Mouse (Mus musculus) cerebellum, postnatal 14 days (tissue): ENCODE measurements at regions not wholly inside any gene's neighbourhood (a gene's known extent, or its start where the extent isn't known, plus 50 kb on each side); places are given as distances from the start of the nearest gene placed in this dataset.

Experiments
- DNase-seq, 2 experiments: peaks; one replicate each; pipeline ENCODE4 v3.0.0; 2021; ENCODE audit warnings: mixed read lengths in 2 of 2

DNA sequence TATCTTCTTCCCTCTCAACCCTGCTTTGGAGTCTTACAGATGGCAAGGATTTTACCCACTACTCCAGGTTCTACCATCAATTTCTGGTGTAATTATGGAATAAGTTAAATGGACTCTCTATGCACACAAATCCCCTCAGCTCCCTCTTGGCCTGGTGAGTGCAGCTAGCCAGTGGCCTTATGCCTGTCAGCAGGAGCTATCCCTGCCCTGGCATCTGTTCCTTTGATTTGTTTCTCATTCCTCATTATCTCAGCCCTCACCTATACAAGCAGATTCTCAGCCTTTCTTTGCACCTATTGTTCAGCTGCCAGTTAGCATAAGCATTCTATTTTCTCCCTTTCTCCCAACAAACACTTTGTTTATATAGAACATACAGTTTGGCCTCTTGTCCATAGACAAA, 150.3 kb downstream of the Rnf152 start:
- peak in 1 of 2 experiments; percentile 24 for DNase-seq

DNA sequence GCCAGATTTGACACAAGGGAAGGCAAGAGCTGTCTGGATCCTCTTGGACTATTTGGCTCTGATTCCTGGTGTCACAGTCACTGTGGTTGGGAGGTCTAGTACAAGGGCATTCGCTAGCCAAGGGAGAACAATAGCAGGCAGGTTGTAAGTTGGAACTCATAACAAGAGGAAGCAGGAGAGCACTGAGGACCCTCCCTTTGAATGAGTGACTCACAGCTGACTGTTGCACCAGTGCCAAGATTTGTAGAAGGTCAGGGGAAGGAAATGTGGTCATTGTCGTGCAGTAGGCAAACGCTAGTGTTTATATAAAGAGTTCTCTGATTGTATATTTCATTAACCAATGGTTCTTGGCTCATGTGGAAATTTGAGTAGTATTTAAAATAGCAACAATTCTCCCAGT, 157.2 kb downstream of the Rnf152 start:
- DNase-seq = no peak

DNA sequence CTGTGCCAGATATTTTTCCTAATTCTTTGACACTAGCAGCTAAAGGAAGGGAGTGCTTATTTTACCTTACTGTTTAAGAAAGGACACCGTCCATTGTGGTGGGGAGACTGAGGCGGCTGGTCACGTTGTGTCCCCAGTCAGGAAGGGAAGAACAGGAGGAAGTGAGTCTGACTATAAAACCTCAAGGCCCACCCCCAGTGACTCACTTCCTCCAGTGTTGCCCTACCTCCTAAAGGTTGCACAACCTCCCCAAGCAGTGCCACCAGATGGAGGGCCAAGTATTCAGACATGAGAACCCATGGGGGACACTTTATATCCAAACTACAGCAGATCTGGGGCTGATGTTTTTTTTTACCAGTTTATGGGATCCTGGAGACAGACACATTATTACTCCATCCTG, 165.4 kb downstream of the Rnf152 start:
- DNase-seq = no peak

DNA sequence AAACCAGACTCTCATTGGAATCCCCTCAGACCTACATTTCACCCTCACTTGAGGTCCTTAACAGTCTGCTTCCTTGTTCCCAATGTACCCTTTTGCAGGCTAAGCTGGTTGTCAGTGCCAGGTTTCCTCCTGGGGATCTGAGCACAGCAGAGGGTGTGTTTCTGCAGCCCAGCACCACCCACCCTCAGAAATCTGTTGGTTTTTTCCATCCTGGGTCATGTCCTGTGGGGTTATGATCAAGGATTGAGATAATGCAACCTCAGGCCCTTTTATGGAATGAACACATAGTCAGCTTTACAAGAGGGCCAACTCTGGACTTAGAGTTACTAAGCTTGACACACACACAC, 167.6 kb downstream of the Rnf152 start:
- DNase-seq = no peak

DNA sequence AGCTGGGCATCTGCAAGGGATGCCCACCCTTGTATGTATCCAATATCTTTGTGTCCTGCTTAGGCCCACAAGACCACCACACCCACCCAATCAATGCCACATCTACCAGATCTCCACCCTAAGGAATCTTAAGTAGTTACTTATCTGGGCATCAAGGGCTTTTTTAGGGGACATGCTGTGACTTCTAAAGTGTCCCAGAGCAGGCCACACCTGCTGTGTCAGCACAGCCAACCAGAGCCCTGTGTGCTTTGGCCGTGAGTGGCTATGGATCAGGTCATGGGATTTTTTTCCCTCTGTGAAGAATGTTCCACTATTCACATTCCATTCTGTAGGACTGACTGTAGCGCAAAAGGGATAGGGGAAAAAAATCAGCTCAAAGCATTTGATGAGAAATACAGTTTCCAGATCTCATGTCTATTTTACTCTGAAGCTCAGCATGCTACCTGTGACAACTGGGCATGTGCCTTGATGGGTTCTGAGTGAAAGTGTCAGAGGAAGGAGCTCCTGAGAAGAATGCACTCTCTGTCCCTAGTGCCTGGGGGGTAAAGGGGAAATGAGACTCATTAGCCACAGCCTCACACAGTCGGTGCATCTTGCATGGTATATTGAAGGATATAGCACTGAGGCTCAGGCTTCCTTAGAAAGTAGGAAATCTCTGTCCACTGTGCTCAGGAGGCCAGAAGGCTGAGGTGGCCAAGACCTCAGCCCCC, 168.1 kb downstream of the Rnf152 start:
- no peak for DNase-seq

DNA sequence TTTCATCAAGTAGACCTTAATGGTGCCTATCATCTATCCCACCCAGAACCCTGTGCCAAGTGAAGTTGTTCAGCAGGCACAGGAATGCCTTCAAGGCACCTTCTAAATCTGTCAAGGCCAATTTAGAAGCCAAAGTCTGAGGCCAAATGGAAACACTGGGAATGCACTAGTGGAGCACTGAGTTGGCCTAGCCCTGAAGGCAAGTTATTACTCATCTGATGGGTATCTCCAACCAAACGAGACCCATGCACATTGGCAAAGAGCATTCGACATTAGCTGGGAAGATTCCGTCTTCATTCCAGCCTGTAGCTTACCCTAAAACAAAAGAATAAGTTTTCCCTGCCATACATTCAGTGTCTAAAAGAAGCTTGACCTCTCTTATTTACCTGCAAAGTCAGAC, 172.0 kb downstream of the Rnf152 start:
- no peak for DNase-seq

DNA sequence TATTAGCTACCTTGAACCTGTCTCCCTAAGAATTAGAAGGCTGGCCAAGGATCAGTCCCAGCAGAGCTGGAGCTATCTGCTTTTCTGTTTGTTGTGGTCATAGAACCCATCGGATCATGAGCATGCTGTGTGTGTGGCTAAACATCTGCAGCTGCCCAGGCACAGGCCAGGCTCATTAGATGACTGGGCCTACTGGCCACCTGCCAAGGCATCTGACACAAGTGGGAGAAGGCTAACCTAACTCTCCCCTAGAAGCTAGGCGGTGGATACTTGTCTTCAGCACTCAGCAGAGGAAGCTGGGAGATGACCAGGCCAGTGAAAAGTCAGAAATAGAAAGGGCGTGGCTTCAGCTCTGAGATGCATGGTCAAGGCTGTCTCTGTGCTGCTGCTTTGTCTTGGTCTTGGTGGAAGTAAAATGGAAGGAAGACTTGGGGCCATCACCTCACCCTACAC, 177.1 kb downstream of the Rnf152 start:
- peak; percentile 6 to 29 for DNase-seq

DNA sequence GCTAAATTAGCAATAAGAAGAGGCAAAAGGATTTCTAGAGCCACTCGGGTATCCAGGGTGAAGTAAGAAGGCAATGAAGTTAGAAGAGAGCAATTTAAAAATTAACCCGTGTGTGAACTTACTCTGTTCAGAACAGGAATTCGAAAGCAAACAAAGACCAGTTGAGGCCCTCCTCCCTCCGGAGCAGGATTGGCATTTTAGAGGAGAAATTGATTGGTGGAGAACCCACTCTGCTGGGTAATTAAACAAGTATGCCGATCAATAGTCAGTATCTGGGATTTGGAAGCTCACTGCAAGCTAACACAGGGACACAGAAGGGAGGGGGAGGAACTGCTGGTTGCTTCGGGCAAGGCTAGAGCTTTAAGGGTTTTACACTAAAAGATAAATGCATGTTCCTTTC, 177.7 kb downstream of the Rnf152 start:
- DNase-seq = no peak

DNA sequence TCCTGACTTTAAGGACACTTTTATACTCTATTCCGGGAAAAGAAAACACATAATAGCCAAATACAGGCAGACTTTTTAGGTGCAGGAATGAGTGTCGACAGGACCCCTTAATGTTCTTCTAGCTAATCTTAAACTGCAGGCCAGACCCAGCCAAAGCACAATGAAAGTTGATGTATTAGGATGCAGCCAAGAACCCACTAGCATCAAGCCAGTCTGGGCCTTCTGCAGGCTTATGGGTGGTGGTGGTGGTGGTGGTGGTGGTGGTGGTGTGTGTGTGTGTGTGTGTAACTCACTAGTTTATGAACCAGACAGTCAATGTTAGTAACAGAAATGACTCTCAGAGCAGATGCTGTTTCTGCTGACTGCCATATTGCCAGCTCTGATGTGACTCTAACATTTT, 178.6 kb downstream of the Rnf152 start:
- no peak for DNase-seq

DNA sequence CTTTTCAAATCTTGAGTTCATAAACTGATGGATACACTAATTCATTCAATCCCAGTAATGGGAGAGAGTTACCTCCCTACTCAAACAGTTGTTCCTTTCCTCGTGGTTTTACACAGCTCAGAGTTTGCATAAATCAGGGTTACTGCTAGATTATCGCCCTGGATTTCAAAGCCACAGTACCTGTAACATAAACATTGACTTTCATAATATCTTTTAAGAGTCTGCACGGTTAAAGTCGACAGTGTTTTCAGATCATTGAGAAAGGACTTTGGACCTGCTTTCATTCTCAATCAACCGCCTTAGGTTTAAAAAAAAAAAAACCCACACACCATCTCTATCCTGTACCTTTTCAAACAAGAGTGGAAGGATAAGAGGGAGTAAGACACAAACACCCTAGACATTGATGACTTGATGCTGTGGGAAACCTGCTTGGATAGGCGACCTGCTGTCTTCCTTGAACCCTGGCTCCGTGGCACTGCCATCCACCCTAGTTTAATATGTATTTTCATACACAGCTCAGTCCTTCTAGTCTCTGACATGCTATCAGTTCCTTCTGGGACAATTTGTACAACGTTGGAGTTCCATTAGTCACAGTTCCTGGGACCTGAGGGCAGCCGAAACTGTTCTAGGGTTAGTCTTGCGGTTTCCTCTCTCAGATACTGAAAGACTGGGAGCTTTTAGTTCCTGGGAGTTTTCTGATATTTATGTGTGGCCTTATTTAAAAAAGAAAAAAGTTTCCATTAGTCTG, 179.3 kb downstream of the Rnf152 start:
- no peak for DNase-seq

DNA sequence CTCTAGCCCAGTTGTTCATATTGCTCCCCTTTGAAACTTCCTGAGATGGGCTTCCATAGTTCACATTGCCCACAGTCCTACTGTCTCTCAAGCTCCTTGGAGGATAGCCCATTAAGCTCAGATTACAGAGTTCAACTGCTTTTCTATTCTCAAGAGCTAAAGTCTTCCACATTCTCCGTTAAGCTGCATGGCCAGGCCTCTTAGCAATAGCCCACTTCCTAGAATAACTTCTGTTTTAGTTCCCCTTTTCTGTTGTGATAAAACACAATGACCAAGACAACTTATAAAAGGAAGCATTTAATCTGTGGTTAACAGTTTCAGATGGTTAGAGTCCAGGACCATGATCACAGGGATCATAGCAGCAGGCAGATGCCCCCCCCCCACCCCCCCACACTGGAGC, 185.5 kb downstream of the Rnf152 start:
- no peak for DNase-seq

DNA sequence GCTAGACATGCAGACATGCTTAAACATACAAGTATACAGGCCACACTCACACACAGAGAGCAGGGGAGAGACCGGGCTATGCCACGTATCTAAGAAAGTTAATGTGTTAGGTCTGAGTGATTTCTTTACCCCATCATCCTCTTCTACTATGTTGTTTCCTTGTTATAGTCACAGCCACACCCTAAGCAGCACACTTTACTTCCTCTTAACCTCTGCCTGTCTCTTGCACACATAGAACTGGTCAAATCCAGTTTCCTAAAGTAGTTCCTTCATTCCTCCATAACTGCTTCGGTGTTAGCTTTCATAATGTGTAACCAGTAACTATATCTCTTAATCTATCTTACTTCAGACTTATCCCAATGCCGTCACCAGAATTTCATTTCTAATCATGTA, 186.4 kb downstream of the Rnf152 start:
- no peak for DNase-seq

DNA sequence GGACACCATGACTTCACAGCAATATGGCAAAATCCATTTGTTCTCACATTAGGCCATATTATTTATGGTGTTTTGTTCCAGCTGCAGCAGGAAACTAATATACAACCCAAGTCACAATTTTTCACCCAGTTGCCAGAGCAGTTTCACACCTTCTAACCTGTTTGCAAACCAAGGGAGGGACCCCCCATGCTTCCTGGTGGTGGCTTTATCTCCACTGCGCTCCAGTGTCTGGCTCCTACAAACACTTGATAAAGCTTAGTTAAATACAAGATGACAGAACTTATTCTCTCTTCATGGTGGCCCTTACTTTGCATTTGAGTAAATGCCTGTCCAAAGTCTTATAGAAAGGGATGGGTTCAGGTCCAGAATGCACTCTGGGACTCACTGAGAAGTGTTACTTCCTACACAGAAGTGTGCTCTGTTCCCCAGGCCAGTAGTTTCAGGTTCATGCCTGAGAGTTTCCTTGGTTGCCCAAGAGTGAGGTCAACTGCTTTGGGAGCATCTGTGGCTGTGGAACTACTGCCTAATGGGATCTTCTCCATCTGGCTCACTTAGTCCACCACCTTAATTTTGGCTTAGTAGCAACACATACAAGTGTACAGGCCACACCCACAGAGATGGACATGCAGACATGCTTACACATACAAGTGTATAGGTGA, 186.9 kb downstream of the Rnf152 start:
- no peak for DNase-seq

DNA sequence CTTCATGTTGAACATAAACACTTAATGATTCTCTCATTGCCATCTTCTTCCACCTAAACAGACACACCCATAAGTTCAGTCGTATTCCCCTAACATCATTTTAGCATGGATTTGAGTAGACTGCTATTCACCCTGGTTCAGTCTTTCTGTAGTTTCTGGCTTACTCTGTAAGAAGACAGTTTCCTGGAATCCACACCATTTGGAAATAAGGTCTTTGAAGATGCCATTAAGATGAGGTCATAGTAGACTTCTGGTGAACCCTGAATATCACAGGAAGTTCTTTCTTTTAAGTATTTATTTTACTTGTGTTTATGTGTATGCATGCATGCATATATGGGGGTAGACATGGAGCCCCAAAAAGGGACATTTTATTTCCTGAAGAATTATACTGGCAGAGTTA, 187.7 kb downstream of the Rnf152 start:
- DNase-seq = no peak

DNA sequence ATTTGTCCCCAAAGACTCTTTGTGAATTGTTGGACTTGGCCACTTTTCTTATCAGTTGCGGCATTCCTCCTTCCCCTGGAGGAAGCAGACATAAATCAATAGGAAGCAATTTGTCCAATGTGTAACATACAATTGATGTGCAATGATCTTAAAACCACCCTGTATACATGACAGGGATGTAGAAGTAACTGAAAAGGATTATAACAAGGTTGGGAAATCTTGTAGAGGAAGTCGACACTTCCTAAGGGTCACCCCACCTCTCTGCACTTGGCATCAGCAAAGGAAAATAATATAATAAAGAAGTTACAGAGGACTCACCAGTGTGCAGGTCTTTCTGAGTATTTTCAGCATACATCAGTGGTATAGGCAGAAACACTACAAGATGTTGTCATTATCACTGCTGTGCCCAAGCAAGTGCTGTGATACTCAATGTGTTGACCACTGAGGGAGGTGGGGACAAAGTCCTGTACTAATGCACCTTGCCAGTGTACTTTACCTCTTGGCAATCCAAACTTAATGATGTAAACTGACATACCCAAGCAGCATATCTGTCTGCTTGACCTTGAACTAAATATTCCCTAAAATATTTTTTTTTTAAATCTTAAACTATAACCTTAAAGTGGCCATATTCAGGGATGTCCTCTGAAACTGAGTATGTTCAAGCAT, 198.9 kb downstream of the Rnf152 start:
- DNase-seq = no peak

DNA sequence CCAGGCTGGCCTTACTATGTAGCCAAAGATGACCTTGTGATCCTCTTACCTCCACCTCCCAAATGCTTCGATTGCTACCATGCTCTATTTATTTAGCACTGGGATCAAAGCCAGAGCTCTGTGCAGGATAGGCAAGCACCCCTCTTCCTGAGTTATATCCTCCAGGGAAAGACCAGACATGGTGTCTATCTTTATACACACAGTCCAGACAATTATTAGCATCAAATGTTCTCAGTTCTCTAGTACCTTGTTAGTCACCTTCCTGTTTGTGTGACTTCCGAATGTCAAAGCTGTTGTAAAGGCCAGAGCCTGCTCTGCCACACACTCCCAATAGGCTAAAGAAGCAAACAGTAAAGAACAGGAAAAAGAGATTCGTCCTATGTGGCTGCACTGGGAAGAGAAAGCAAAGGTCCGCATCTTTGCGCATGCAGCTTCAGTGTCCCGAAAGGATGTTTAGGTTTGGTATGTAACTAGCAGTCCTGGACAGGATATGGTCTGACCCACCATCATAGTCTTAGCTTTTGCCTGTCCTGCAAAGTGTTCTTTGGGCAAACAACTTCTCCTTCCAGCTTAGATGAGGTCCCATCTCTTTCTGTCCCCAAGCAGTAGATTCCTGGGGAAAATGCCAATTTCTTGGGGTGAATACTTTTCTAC, 204.2 kb downstream of the Rnf152 start:
- no peak for DNase-seq

DNA sequence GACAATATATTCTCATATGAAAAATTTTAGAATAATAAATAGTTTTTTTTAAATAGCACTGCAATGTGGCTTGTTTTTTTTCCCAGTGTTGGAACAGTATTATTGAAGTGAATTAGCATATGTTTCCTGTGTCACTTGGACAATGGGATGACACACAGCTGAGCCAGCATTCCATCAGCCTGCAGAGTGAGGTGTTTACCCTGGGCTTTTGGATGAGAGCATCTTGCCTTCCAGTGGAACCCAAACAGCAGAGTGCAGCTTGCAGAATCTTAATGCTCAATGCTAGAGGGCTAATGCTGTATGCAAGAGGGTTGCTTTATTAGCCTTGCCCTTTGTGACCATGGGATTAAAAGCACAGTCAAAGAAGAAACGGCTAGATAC, 205.1 kb downstream of the Rnf152 start:
- DNase-seq = no peak

DNA sequence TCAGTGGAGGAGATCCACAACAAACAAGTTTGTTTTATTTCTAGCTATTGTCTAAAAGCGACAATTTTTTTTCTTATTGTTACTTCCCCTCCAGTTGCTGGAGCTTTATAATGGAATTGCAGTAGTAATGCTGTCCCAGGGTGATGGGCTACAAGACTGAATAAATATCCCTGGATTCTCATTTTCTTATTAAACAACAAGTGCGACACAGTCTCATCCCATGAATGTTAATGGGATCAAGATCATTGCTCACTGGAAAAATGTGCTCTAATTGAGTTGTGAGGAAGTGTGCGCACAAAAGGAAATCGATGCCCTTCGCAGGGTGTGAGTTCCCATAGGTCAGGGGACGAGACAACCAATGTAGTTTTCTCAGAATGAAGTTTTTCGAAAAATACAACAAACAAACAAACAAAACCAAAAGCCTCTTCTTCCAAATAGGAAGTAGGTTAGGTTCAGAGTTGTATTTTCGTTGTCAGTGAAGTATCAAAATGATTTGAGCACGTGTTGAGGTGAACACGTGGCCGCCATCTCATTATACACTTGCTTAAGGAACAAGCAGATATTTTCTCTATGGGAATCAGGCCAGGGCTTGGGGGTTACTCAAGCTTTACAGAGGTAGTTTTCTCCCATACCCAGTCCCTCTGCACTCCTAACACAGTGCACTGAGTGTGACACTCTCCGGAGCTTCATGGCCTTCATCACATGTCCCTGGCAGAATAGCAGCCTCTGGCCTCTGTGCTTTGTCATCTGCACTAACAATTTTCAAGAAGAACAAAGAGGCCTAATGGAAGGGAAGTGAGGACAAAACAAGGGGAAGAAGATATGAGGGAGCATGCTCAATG, 205.7 kb downstream of the Rnf152 start:
- no peak for DNase-seq

DNA sequence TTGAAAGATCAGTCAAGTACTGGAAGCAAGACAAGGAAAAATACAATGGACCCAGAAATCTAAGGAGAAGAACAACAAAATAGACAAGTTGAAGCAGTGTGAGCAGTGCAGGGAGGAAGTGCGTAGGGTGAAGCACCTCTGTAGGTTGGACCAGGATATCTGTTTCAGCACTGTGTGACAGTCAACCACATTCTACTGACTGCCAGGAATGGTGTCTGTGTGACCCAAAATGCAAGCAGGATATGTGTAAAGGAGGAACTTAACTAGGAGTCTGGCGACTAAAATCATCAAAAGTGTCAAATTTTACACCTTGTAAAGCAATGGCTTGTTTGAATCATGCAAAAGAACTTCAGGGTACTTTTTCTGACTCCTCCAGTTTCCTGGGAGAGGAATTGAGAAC, 207.7 kb downstream of the Rnf152 start:
- DNase-seq = no peak

DNA sequence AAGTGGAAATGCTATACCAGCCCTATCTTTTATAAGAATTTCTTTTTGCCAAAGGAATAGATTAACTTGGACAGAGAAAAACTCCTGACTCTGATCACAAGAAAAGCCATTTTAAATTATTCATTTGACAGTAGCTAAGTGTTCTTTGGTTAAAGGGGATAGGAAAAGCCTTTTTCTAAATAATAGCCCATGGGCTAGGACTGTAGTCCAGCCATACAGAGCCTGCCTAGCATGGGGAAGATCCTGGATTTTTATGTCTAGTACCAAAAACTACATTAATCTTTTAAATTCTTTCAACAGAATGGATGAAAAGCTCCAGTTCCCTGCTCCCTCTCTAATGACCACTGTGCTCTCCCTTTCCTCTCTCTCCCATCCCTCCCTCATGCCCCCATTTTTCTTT, 208.5 kb downstream of the Rnf152 start:
- DNase-seq = no peak

DNA sequence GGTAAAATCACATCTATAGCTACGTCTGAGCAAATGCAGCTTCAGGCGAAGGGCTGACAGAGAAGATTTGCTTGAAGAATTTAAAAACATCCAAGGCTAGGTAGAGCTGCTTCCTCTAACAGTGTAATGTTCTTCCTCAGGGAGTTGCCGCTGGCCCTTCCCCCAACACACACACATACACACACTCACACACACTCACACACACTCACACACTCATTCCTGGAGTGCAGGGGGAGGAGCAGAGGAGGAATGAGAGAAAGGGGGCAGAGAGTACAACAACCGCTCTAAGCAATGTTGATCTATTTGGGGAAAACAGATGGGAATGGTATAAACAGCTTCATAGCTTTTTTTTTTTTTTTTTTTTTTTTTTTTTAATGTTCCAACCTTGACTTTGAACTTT, 232.6 kb downstream of the Rnf152 start:
- DNase-seq = no peak

DNA sequence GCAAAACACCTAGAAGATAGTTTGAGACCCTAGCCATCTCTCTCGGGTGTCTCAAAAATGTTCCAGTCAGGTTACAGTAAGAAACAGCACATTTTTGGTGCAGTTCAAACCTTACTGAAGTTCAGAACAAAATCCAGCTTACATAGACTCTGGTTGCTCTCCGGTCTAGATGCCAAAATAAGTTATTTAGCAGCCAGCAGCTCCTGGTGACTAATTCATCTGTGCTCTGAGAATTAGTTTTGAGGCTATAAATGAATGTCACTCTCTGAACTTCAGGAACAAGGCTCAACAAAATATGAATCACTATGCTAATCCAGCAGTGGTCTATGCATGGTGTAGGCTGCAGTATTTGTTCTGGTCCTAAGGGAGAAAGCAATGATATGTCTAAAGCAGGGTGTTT, 238.6 kb downstream of the Rnf152 start:
- DNase-seq = no peak
